Mouse (Mus musculus) liver, embryonic 13.5 days (tissue): ENCODE data around the gene Dtx1. TPM values are rescaled to one million over a fixed set of nuclear protein-coding genes. Genes with fewer than 3 reads are reported as not detected.
A peak's percentile ranks its signal among the peaks of the same experiment; 100 is the strongest.

ENCODE experiments used
- ATAC-seq: fragments of 200-750 bp; cut with Nextera tagmentation; 2 replicates; pipeline ENCODE4 v1.8.0; 2017; ENCODE audit warnings: low read depth, mild to moderate bottlenecking, moderate number of reproducible peaks, moderate library complexity
- DNase-seq: peaks from one replicate; pipeline ENCODE4 v3.0.0; 2022
- H3K27ac ChIP-seq: fragments of 300-500 bp; sonication (generic); 2 replicates; pipeline ENCODE4 v1.5.1; 2015; ENCODE audit warnings: moderate library complexity, mild to moderate bottlenecking, inconsistent platforms
- H3K27me3 ChIP-seq: fragments of 300-500 bp; sonication (generic); 2 replicates; pipeline ENCODE4 v1.6.1; 2015; ENCODE audit warnings: mild to moderate bottlenecking, inconsistent platforms
- H3K36me3 ChIP-seq: fragments of 300-500 bp; sonication (generic); 2 replicates; pipeline ENCODE4 v1.6.1; 2015; ENCODE audit warnings: mild to moderate bottlenecking, inconsistent platforms
- H3K4me1 ChIP-seq: fragments of 300-500 bp; sonication (generic); replicated peaks from 2 replicates; pipeline ENCODE4 v1.6.1; 2015; ENCODE audit warnings: inconsistent platforms
- H3K4me2 ChIP-seq: fragments of 300-500 bp; sonication (generic); 2 replicates; pipeline ENCODE4 v1.6.1; 2015; ENCODE audit warnings: inconsistent platforms, mild to moderate bottlenecking, moderate library complexity
- H3K4me3 ChIP-seq: fragments of 300-500 bp; sonication (generic); replicated peaks from 2 replicates; pipeline ENCODE4 v1.5.1; 2015; ENCODE audit warnings: mild to moderate bottlenecking, inconsistent platforms
- H3K9ac ChIP-seq: fragments of 300-500 bp; sonication (generic); 2 replicates; pipeline ENCODE4 v1.6.1; 2015; ENCODE audit warnings: mild to moderate bottlenecking, inconsistent platforms
- H3K9me3 ChIP-seq: fragments of 300-500 bp; sonication (generic); replicated peaks from 2 replicates; pipeline ENCODE4 v1.6.1; 2016; ENCODE audit warnings: inconsistent platforms
- WGBS: fragments of 180-500 bp; shearing (Covaris S2); methylation state at CpG from one replicate; pipeline ENCODE4 v1.1.7; 2015; ENCODE audit not compliant: insufficient replicate concordance; 5-methylcytosine and 5-hydroxymethylcytosine counted together
- polyA plus RNA-seq: library from polyadenylated mRNA; unstranded; fragments of >200 nt; fragmentation: Nextera tagmentation; extraction: Ambion mirVana; gene quantifications from 2 replicates; pipeline ENCODE4 v1.2.1, GENCODE M21; 2015

Dtx1 gene
- polyA plus RNA-seq, 1 experiment from 2014 or later, result 0.53 TPM

GRCm38 (mm10) chr5:120631892-120632291, 79.8 kb downstream of the Dtx1 start:
- WGBS, result 70% methylated on average over 5 of the region's 5 CpGs

GRCm38 (mm10) chr5:120631128-120631527, 80.6 kb downstream of the Dtx1 start:
- H3K4me2 ChIP-seq, result peak overlapping the region; percentile 28; the same call in 1 of the 2 replicates
- whole genome bisulfite sequencing, result 7% methylated on average over 29 of the region's 29 CpGs
- H3K4me3 ChIP-seq, result no peak overlapping the region
- no peak for DNase-seq
- H3K27ac ChIP-seq, result no peak overlapping the region
- H3K27me3 ChIP-seq, result peaks cover 49% of the 10 kb centered on the region
- ATAC-seq, result no peak
- peaks cover 10% of the 10 kb centered on the region for H3K4me1 ChIP-seq
- no peak overlapping the region for H3K9ac ChIP-seq
- H3K36me3 ChIP-seq, result peaks cover 21% of the 10 kb centered on the region
- H3K9me3 ChIP-seq, result peaks cover 5% of the 10 kb centered on the region; the same call in 1 of the 2 replicates

More at GRCm38 (mm10) chr5:120631892-120632291, 79.8 kb downstream of the Dtx1 start:
- H3K27me3 ChIP-seq, result peaks cover 49% of the 10 kb centered on the region
- H3K27ac ChIP-seq, result no peak overlapping the region
- peaks cover 5% of the 10 kb centered on the region; the same call in 1 of the 2 replicates for H3K9me3 ChIP-seq
- H3K4me3 ChIP-seq, result no peak overlapping the region
- peaks cover 13% of the 10 kb centered on the region for H3K36me3 ChIP-seq
- H3K4me2 ChIP-seq, result no peak overlapping the region
- H3K9ac ChIP-seq, result no peak overlapping the region
- peaks cover 10% of the 10 kb centered on the region for H3K4me1 ChIP-seq
- DNase-seq (no peak), ATAC-seq (no peak)

Other genes with a start within 250 kb of the Dtx1 start
- 0.82 and 1.0 TPM in 2 replicates for gene Sdsl, start 239.1 kb downstream of the Dtx1 start, polyA plus RNA-seq
- gene Sds, start 235.4 kb downstream of the Dtx1 start, polyA plus RNA-seq, result not detected in 2 replicates
- 17.3 and 17.9 TPM in 2 replicates for gene Plbd2, start 208.3 kb downstream of the Dtx1 start, polyA plus RNA-seq
- 4.0 and 4.7 TPM in 2 replicates for gene Slc8b1, start 200.8 kb downstream of the Dtx1 start, polyA plus RNA-seq
- 21.4 and 22.7 TPM in 2 replicates for gene Tpcn1, start 123.3 kb downstream of the Dtx1 start, polyA plus RNA-seq
- 1.8 and 1.9 TPM in 2 replicates for gene Iqcd, start 122.9 kb downstream of the Dtx1 start, polyA plus RNA-seq
- 5.7 and 6.5 TPM in 2 replicates for gene Rita1, start 99.3 kb downstream of the Dtx1 start, polyA plus RNA-seq
- 22.9 and 26.0 TPM in 2 replicates for gene Ddx54, start 99.2 kb downstream of the Dtx1 start, polyA plus RNA-seq
- gene Cfap73, start 77.7 kb downstream of the Dtx1 start, polyA plus RNA-seq, result not detected in 2 replicates
- 0.18 and 0.22 TPM in 2 replicates for gene Rasal1, start 63.1 kb downstream of the Dtx1 start, polyA plus RNA-seq
- gene Oas2, start 37.9 kb upstream of the Dtx1 start, polyA plus RNA-seq, result 0.25 and 0.34 TPM in 2 replicates
- gene Oas3, start 65.7 kb upstream of the Dtx1 start, polyA plus RNA-seq, result 0.12 and 0.17 TPM in 2 replicates
- gene Oas1e, start 83.6 kb upstream of the Dtx1 start, polyA plus RNA-seq, result not detected in 2 replicates
- gene Oas1c, start 100.6 kb upstream of the Dtx1 start, polyA plus RNA-seq, result 0.08 and 0.22 TPM in 2 replicates
- gene Oas1f, start 135.4 kb upstream of the Dtx1 start, polyA plus RNA-seq, result not detected in 2 replicates
- not detected in 2 replicates for gene Oas1h, start 149.5 kb upstream of the Dtx1 start, polyA plus RNA-seq
- gene Oas1g, start 175.7 kb upstream of the Dtx1 start, polyA plus RNA-seq, result 0.46 TPM in 2 replicates
- 2.9 and 3.2 TPM in 2 replicates for gene Oas1a, start 195.6 kb upstream of the Dtx1 start, polyA plus RNA-seq
- gene Oas1d, start 202.6 kb upstream of the Dtx1 start, polyA plus RNA-seq, result not detected in 2 replicates